In genomic region chr1:154094357-154094756, GRCm38 (mm10) we compare ENCODE assay signal across 20 mouse cellular contexts.
"Had no signal": no experiment of that assay in that cellular context is flagged by ENCODE, and none has a peak within 500 bp of the region (broad histone marks: within the 10 kb centered on the region; RNA-seq: fewer than 3 reads in every experiment).

No protein-coding gene starts in this region.

- ATAC-seq: liver, embryonic 12.5 days had no signal

- H3K4me3 ChIP-seq: limb, embryonic 10.5 days; limb, embryonic 13.5 days; liver, embryonic 12.5 days; liver, embryonic 15.5 days; lung, embryonic 15.5 days; neural tube, embryonic 12.5 days; neural tube, embryonic 15.5 days had no signal

- H3K27me3 ChIP-seq: limb, embryonic 13.5 days; liver, embryonic 12.5 days; liver, embryonic 15.5 days; lung, embryonic 15.5 days; neural tube, embryonic 12.5 days; neural tube, embryonic 15.5 days had no signal

- DNase-seq: kidney, adult 18-20 months; kidney, adult 9 months; kidney, postnatal 14 days; kidney, postnatal 4 days; liver; lung, adult 18-20 months; lung, postnatal 14 days; midbrain, embryonic 14.5 days; right cerebral cortex, adult 18-20 months; right cerebral cortex, postnatal 14 days; right cerebral cortex, postnatal 4 days; thymus, postnatal 4 days had no signal

- H3K36me3 ChIP-seq: limb, embryonic 10.5 days; limb, embryonic 13.5 days; liver, embryonic 12.5 days; liver, embryonic 15.5 days; lung, embryonic 15.5 days; neural tube, embryonic 12.5 days; neural tube, embryonic 15.5 days had no signal

- H3K4me1 ChIP-seq: limb, embryonic 13.5 days; lung, embryonic 15.5 days; neural tube, embryonic 12.5 days; neural tube, embryonic 15.5 days had no signal

- H3K27ac ChIP-seq: limb, embryonic 10.5 days; limb, embryonic 13.5 days; liver, embryonic 12.5 days; liver, embryonic 15.5 days; lung, embryonic 15.5 days; neural tube, embryonic 12.5 days; neural tube, embryonic 15.5 days had no signal

- H3K9ac ChIP-seq: limb, embryonic 13.5 days; liver, embryonic 12.5 days; liver, embryonic 15.5 days; lung, embryonic 15.5 days; neural tube, embryonic 12.5 days; neural tube, embryonic 15.5 days had no signal

- H3K9me3 ChIP-seq: limb, embryonic 10.5 days; limb, embryonic 13.5 days; liver, embryonic 12.5 days; liver, embryonic 15.5 days; lung, embryonic 15.5 days; neural tube, embryonic 12.5 days; neural tube, embryonic 15.5 days had no signal

- H3K4me2 ChIP-seq: limb, embryonic 13.5 days; liver, embryonic 12.5 days; liver, embryonic 15.5 days; lung, embryonic 15.5 days; midbrain, embryonic 11.5 days; neural tube, embryonic 12.5 days; neural tube, embryonic 15.5 days had no signal
